Comparison of ENCODE assay signal across 26 mouse cellular contexts in genomic region chr17:79745051-79745731, GRCm38 (mm10). TPM values are rescaled to one million over a fixed set of nuclear protein-coding genes. Genes with fewer than 3 reads are reported as not detected.
DNase-seq lines count a peak whose midpoint lies in the region; ATAC-seq and TF ChIP-seq lines count a peak whose summit lies in the region.
"Had no signal": no experiment of that assay in that cellular context is flagged by ENCODE, and none has a peak within 500 bp of the region (broad histone marks: within the 10 kb centered on the region; RNA-seq: fewer than 3 reads in every experiment).

No protein-coding gene starts in this region.

- intact Hi-C loops in heart, adult 2 months (cut with DNase I): no loop called here

- H3K9me3 ChIP-seq in neural tube, embryonic 15.5 days (replicated peaks): no peaks in the 10 kb centered on the region
- H3K9me3 ChIP-seq in kidney, embryonic 16.5 days (ENCODE audit: low read length): peaks cover 7% of the 10 kb centered on the region; the same call in 1 of the 2 replicates
- H3K9me3 ChIP-seq: embryonic facial prominence, embryonic 15.5 days; intestine, embryonic 15.5 days had no signal

- no peak for TF ChIP-seq CTCF in thymus, adult 2 months (IDR thresholded peaks at IDR 0.05; ENCODE audit: borderline replicate concordance, control insufficient read depth, extremely low read depth, insufficient read depth, low read length, poor library complexity)
- TF ChIP-seq CTCF in heart, adult 2 months (IDR thresholded peaks at IDR 0.05): no peak

- peak; percentile 46 for DNase-seq in embryo, embryonic 10 days (ENCODE audit: low spot score)
- no peak for DNase-seq in embryo, embryonic 11 days
- DNase-seq in neural tube, embryonic 10.5 days (ENCODE audit: extremely low spot score, low spot score): peak; percentile 28
- no peak for DNase-seq in thymus, adult 2 months
- no peak for DNase-seq in layer of hippocampus, adult 11-12 months (ENCODE audit: low spot score)
- DNase-seq in heart, adult 2 months: no peak
- DNase-seq: cerebellum, adult 9-11 months; gastrocnemius, adult 2 months; heart, postnatal 14 days; layer of hippocampus, postnatal 36 days; right cerebral cortex, postnatal 14 days; spleen, adult 18-20 months; thymus, postnatal 4 days had no signal

- no peaks in the 10 kb centered on the region for H3K27me3 ChIP-seq in neural tube, embryonic 15.5 days (replicated peaks)
- H3K27me3 ChIP-seq in kidney, embryonic 16.5 days (ENCODE audit: insufficient read depth, low read length): no peaks in the 10 kb centered on the region
- no peaks in the 10 kb centered on the region for H3K27me3 ChIP-seq in thymus, adult 2 months (ENCODE audit: control insufficient read depth, insufficient read depth, low read length)
- H3K27me3 ChIP-seq in heart, adult 2 months (ENCODE audit: control insufficient read depth, insufficient read depth, low read length): no peaks in the 10 kb centered on the region
- H3K27me3 ChIP-seq: embryonic facial prominence, embryonic 15.5 days; heart, embryonic 12.5 days; intestine, embryonic 15.5 days; neural tube, embryonic 13.5 days had no signal

- TF ChIP-seq EP300 in heart, adult 2 months (IDR thresholded peaks at IDR 0.05; ENCODE audit: insufficient read depth, low read depth, low read length): no peak

- ATAC-seq in neural tube, embryonic 15.5 days (ENCODE audit: low FRiP score): no peak
- ATAC-seq in kidney, embryonic 16.5 days (ENCODE audit: low FRiP score, low TSS enrichment): no peak
- ATAC-seq: CD4-positive, CD25-positive, alpha-beta regulatory T cell, adult 4 months had no signal

- H3K36me3 ChIP-seq in neural tube, embryonic 15.5 days: no peaks in the 10 kb centered on the region
- H3K36me3 ChIP-seq in kidney, embryonic 16.5 days (ENCODE audit: insufficient read depth, low read length): no peaks in the 10 kb centered on the region
- no peaks in the 10 kb centered on the region for H3K36me3 ChIP-seq in thymus, adult 2 months (ENCODE audit: control insufficient read depth, insufficient read depth, low read length)
- H3K36me3 ChIP-seq in heart, adult 2 months (ENCODE audit: control insufficient read depth, insufficient read depth, low read length): no peaks in the 10 kb centered on the region
- H3K36me3 ChIP-seq: embryonic facial prominence, embryonic 15.5 days; forebrain, embryonic 10.5 days; heart, embryonic 12.5 days; intestine, embryonic 15.5 days; neural tube, embryonic 13.5 days had no signal

- 38% methylated on average over 13 of the region's 13 CpGs for WGBS in neural tube, embryonic 15.5 days
- WGBS in kidney, embryonic 16.5 days: 31% methylated on average over 13 of the region's 13 CpGs
- 88% methylated on average over 13 of the region's 13 CpGs for WGBS in thymus, adult 2 months
- 66% methylated on average over 13 of the region's 13 CpGs for WGBS in heart, adult 2 months

- H3K27ac ChIP-seq in neural tube, embryonic 15.5 days (replicated peaks): no peak overlapping the region
- H3K27ac ChIP-seq in kidney, embryonic 16.5 days (ENCODE audit: low read length): peak overlapping the region; percentile 67
- H3K27ac ChIP-seq in thymus, adult 2 months (ENCODE audit: control insufficient read depth, insufficient read depth, low read length): no peak overlapping the region
- H3K27ac ChIP-seq in heart, adult 2 months: no peak overlapping the region
- H3K27ac ChIP-seq: embryonic facial prominence, embryonic 15.5 days; gastrocnemius, adult 2 months; hindbrain, embryonic 14.5 days; intestine, embryonic 15.5 days; layer of hippocampus, adult 2 months; macrophage; neural tube, embryonic 13.5 days had no signal

- H3K9ac ChIP-seq in neural tube, embryonic 15.5 days (replicated peaks): no peak overlapping the region
- H3K9ac ChIP-seq in kidney, embryonic 16.5 days (replicated peaks; ENCODE audit: low read length): no peak overlapping the region; the same call in 1 of the 2 replicates
- no peak overlapping the region for H3K9ac ChIP-seq in heart, adult 2 months (ENCODE audit: low read depth, low read length)
- H3K9ac ChIP-seq: embryonic facial prominence, embryonic 15.5 days; heart, embryonic 12.5 days; hindbrain, embryonic 14.5 days; intestine, embryonic 15.5 days; neural tube, embryonic 13.5 days had no signal

- H3K4me2 ChIP-seq in neural tube, embryonic 15.5 days: no peak overlapping the region
- H3K4me2 ChIP-seq in kidney, embryonic 16.5 days (replicated peaks; ENCODE audit: low read depth, low read length): no peak overlapping the region
- H3K4me2 ChIP-seq: embryonic facial prominence, embryonic 15.5 days; heart, embryonic 12.5 days; hindbrain, embryonic 14.5 days; intestine, embryonic 15.5 days; midbrain, embryonic 11.5 days; neural tube, embryonic 13.5 days had no signal

- H3K4me1 ChIP-seq in neural tube, embryonic 15.5 days: peaks cover 14% of the 10 kb centered on the region
- H3K4me1 ChIP-seq in kidney, embryonic 16.5 days (ENCODE audit: insufficient read depth, low read length): peaks cover 25% of the 10 kb centered on the region
- H3K4me1 ChIP-seq in thymus, adult 2 months (replicated peaks; ENCODE audit: control insufficient read depth, insufficient read depth, low read length): no peaks in the 10 kb centered on the region
- peaks cover 2% of the 10 kb centered on the region; the same call in 1 of the 2 replicates for H3K4me1 ChIP-seq in heart, adult 2 months (ENCODE audit: control insufficient read depth, insufficient read depth, low read length)

- no peak overlapping the region for H3K4me3 ChIP-seq in neural tube, embryonic 15.5 days (replicated peaks)
- H3K4me3 ChIP-seq in kidney, embryonic 16.5 days (ENCODE audit: low read length): no peak overlapping the region
- no peak overlapping the region for H3K4me3 ChIP-seq in thymus, adult 2 months (ENCODE audit: control insufficient read depth, insufficient read depth, low read length)
- no peak overlapping the region for H3K4me3 ChIP-seq in heart, adult 2 months
- H3K4me3 ChIP-seq: embryonic facial prominence, embryonic 15.5 days; forebrain, embryonic 10.5 days; gastrocnemius, adult 2 months; heart, embryonic 12.5 days; intestine, embryonic 15.5 days; layer of hippocampus, adult 2 months; neural tube, embryonic 13.5 days had no signal

- TF ChIP-seq POLR2A in thymus, adult 2 months (IDR thresholded peaks at IDR 0.05; ENCODE audit: control insufficient read depth, extremely low read depth, insufficient read depth, low read length, poor library complexity): no peak
- no peak for TF ChIP-seq POLR2A in heart, adult 2 months (IDR thresholded peaks at IDR 0.05; ENCODE audit: insufficient read depth, low read depth, low read length)

- no peaks in the 10 kb centered on the region for H3K79me2 ChIP-seq in heart, adult 2 months (replicated peaks; ENCODE audit: control insufficient read depth, insufficient read depth, low read length)

RNA-seq across cellular contexts. Expression of gene Cyp1b1, which starts 30.3 kb away (rescaled TPM):
- 5.6 and 6.1 TPM in 2 replicates for polyA plus RNA-seq in neural tube, embryonic 15.5 days (2015; fragmentation: Nextera tagmentation; extraction: Ambion mirVana)
- polyA plus RNA-seq in kidney, embryonic 16.5 days (2015; fragmentation: Nextera tagmentation; extraction: Ambion mirVana): 18.5 and 18.6 TPM in 2 replicates
- polyA plus RNA-seq in thymus, adult 2 months (2012; rRNA removed): 12.2 and 14.1 TPM in 2 replicates
- total RNA-seq in heart, adult 2 months (2021): 1 to 10 TPM; 5.1 to 5.9 TPM
- 4.0 and 4.6 TPM in 2 replicates for polyA plus RNA-seq in heart, adult 2 months (2012; rRNA removed)
- total RNA-seq: monocyte, adult 5-6 weeks had no signal
- polyA plus RNA-seq: CD4-positive, CD25-positive, alpha-beta regulatory T cell, adult 4 months had no signal

Comparison
In these comparisons a context has a peak if more than half of its experiments do, and no peak if none do; other contexts are left out.
1. DNase-seq: peak in embryo, embryonic 10 days (single experiment) and neural tube, embryonic 10.5 days (single experiment); none in embryo, embryonic 11 days (single experiment), thymus, adult 2 months (single experiment), layer of hippocampus, adult 11-12 months (single experiment) and heart, adult 2 months (0 of 2).